Mouse (Mus musculus): ENCODE measurements around the gene Krr1.

GRCm38 (mm10) chr10:111995803-111996548 lies 23.5 kb downstream of the Krr1 start:
- TF ChIP-seq POLR2A (IDR thresholded peaks at IDR 0.05; ENCODE audit: extremely low read depth, insufficient read depth, low read length) (no peak), CTCF (IDR thresholded peaks at IDR 0.05; ENCODE audit: extremely low read depth, insufficient read depth, low read length) (no peak)

Measured in cortical plate, adult 2 months (tissue).